Mouse (Mus musculus): ENCODE data around the gene Pak1ip1.
A peak's percentile ranks its signal among the peaks of the same experiment; 100 is the strongest.
"Not testable (repeated sequence)": the region's sequence is repeated elsewhere in the genome, so short reads cannot be mapped to it uniquely, and the experiment has no call there.

Pak1ip1 gene

GRCm38 (mm10) chr13:41000926-41001639 is at the start of gene Pak1ip1:
Pak1ip1 (plus strand) TSS chr13:41001023.
- peak; percentile 99 for DNase-seq

DNA sequence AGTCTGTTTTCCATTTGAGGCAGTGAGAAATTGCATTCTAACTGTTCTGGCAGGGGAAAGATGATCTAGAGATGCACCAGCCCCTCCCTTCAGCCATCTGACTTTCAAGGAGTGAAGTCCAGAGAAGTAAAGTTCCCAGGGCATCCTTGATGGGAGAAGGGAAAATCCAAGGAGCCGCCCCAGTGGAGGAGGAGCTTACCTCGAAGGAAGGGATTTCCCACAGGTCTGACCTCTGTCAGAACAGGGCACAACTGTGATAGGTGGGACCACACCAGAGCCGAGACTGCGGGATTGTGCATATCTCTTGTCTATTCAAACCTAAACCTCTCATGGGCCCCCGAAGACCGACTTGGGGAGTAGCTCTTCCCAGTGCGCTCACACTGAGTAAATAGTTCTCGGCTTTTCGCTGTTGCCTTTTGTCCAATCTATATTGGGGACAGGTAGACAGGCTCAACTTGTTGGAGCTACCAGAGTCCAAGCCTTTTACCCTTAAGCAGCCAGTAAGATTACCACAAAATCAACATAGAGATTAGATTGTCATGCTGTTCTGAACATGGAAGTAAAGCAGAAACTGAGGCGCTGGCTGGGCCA is 49.3 kb upstream of the Pak1ip1 start:
- DNase-seq = peak; percentile 30

- no peak for DNase-seq
Observed at GRCm38 (mm10) chr13:40953231-40953630, 47.6 kb upstream of the Pak1ip1 start.

GRCm38 (mm10) chr13:40955773-40956172 is 45.0 kb upstream of the Pak1ip1 start:
- no peak for DNase-seq

DNA sequence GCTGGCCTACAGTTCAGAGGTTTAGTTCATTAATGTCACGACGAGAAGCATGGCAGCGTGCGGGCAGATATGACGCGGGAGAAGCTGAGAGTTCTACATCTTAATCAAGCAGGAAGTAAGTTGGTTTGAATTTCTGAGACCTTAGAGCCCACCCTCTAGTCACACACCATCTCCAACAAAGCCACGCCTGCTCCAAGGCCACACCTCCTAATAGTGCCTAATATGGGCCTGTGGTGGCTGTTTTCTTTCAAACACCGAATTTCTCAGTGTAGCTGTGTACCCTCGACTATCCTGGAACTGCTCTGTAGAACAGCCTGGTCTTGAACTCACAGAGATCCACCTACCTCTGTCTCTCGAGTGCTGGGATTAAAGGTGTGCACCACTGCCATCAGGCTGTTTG is 33.2 kb upstream of the Pak1ip1 start:
- DNase-seq = no peak

DNA sequence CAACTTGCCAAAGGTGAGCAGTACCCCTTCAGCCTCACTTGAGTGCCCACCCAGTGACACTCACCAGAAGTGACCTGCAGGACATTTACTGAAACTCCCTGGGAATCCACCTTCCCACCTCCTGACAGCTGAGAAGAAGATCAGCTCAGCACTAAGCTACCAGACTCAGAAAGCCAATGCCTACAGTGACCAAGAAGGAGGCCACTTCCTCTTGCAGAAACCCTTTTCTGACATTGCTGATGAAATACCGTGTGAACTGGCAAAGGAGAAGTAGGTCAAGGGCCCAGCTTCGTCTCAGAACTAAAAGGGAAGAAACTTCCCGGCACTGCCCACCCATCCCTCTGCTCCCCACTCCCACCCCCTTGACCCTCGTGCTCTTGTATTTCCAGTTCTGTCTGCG is 32.3 kb upstream of the Pak1ip1 start:
- DNase-seq = no peak

- no peak for DNase-seq
Observed at GRCm38 (mm10) chr13:40969761-40970390, 30.9 kb upstream of the Pak1ip1 start.

DNA sequence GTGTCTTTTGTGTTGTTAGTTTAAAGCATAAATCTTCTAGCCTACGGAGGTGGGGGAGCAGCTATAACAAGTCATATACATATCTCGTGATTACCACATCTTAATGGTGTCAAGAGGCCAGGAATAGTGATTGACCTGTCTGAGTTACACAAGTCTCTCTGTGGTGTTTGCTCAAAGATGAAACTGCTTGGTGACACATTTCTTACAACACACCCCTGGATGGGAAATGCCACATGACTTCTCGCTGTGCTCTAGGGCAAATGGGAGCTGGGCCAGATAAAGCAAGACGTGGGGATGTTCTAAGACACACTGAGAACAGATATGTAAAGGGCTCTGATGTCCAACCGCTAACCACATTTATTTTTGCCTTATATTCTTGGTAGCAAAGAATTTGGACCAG is 29.6 kb upstream of the Pak1ip1 start:
- no peak for DNase-seq

DNA sequence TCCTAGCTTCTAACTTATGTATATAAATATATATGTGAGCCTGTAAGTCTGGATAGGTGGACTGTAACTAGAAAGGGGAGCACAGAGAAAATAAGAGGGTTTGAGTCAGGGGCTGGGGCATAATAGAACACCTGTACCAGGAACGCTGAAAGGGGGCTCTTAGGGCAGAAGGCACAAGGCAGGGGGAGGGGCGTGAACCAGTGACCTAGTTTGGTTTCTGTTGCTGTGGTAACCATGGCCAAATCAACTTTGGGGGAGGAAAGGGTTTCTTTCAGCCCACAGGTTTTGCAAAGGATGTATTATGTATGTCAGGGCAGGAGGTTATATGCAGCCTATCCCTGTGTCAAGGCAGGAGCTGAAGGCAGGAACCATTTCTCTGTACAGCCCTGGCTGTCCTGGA is 29.0 kb upstream of the Pak1ip1 start:
- DNase-seq = no peak

- no peak for DNase-seq
Observed at GRCm38 (mm10) chr13:40972976-40973375, 27.8 kb upstream of the Pak1ip1 start.

GRCm38 (mm10) chr13:40977609-40978008 is 23.2 kb upstream of the Pak1ip1 start:
- peak; percentile 88 for DNase-seq

- peak; percentile 89 for DNase-seq
Observed at GRCm38 (mm10) chr13:40978652-40979051, 22.2 kb upstream of the Pak1ip1 start.

- peak; percentile 90 for DNase-seq
Observed at GRCm38 (mm10) chr13:40979321-40979720, 21.5 kb upstream of the Pak1ip1 start.

GRCm38 (mm10) chr13:40982759-40983158 is 18.1 kb upstream of the Pak1ip1 start:
- DNase-seq = no peak

DNA sequence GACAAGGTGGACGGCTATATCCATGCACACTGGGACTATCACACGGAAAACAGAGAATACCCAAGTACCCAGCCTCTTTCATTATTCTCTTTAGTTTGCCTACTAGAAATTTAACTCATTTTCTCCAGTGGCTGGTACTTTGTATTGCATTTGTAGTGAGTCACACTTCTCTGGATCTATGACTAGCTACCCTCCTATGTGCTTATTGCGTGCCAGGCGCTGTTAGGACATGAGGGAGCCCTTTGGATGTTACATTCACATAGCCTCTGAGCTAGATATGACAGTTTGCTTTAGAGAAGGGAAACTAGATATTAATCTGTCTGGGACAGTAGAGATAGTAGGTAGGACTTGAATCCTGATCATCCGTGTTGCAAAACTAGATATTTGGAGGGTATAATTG is 14.7 kb upstream of the Pak1ip1 start:
- no peak for DNase-seq

GRCm38 (mm10) chr13:40987608-40988303 is 13.1 kb upstream of the Pak1ip1 start:
- not testable (repeated sequence) for DNase-seq

GRCm38 (mm10) chr13:40988418-40988817 is 12.4 kb upstream of the Pak1ip1 start:
- DNase-seq = no peak

GRCm38 (mm10) chr13:40994487-40995263 is 6.1 kb upstream of the Pak1ip1 start:
- DNase-seq = no peak

- DNase-seq = not testable (repeated sequence)
Observed at GRCm38 (mm10) chr13:40998537-40998936, 2.3 kb upstream of the Pak1ip1 start.

DNA sequence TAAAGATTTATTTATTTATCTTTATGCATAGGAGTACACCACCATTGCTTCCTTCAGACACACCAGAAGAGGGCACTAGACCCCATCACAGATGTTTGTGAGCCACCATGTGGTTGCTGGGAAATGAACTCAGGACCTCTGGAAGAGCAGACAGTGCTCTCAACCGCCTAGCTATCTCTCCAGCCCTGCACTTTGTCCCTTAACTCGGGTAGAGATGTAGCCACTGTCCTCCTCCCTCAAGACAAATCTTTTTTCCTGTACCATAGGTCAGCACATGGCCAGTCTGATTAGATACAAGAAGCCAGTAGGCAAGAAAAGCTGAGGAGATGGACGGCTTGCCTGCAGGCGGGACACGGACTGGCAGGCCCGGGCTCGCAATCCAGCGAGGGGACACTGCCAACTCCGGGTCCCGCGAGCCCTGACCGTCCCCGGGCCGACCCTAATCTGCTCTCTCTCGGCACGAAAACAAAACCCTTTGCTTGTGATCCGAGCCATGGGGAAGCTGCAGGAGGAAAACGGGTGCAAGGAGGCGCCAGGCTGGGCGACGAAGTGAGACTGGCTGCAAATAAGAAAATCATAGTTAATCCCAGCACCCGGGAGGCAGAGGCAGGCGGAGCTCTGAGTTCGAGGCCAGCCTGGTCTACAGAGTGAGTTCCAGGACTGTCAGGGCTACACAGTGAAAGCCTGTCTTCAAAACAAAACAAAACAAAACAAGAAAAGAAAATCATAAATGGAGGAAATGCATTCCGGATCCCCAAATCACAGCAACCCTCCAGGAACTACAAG is 490 bp upstream of the Pak1ip1 start:
- DNase-seq = peak; percentile 95

DNA sequence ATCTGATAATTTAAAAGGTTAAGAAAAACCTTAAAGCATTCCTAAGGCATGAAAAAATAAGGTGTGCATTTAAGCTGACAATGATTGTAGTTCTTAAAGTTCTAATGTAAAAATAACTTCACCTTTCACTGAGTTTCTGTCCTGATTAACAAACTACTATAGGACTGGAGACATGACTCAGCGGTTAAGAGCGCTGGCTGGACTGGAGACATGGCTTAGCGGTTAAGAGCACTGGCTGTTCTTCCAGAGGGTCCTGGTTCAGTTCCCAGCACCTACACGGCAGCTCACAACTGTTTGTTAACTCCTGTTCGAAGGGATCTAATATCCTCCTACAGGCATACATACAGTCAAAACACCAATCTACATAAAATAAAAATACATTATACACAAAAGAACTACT is 1.2 kb downstream of the Pak1ip1 start:
- DNase-seq = no peak

DNA sequence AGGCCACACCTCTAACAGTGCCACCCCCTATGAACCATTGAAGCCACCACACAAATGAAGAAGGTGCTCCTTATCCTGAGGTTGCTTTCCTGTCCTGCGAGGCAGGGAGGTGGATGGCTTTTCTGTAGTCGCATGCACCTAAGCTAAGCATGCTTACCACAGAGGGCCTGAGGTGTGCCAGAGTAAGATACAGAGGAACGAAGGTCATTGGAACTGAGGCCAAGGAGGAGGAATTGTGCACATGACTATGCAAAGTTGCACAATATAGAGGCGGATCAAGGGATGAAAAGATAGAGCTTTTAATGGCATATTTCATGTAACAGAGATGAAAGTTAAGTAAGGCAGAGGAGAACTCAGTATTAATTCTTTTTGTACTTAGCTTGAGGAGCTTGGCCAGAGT is 5.4 kb downstream of the Pak1ip1 start:
- DNase-seq = no peak
